22 mouse cellular contexts compared by ENCODE assay signal in the genomic region with DNA sequence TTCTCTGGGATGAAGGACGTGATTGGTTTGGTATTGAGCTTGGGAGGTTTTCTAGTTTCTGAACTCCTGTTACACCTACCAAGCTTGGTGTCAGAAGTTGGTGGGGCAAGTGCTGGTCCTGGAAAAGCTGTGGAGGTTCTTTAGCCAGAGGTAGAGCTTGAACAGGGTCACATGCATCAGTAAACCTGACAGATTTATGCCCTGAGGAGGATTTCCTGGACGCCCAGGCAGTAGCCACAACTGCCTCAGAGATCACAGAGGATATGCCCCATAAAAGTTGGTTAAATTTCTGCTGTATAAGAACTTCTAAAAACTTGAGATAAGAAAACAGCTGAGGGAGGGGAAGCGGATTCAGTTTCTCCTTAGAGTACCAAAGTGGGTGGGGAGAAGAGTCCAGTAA. TPM values are rescaled to one million over a fixed set of nuclear protein-coding genes. Genes with fewer than 3 reads are reported as not detected.
"Had no signal": no experiment of that assay in that cellular context is flagged by ENCODE, and none has a peak within 500 bp of the region (broad histone marks: within the 10 kb centered on the region; RNA-seq: fewer than 3 reads in every experiment).

No protein-coding gene starts in this region.

- DNase-seq: lung, adult 2 months; lung, postnatal 14 days; lung, postnatal 36 days; right cerebral cortex, postnatal 14 days; thymus, adult 18-20 months; thymus, postnatal 14 days; thymus, postnatal 36 days had no signal

- H3K27me3 ChIP-seq: lung, embryonic 15.5 days; megakaryocyte, embryonic 14.5 days; midbrain, embryonic 13.5 days; midbrain, embryonic 15.5 days; neural tube, embryonic 12.5 days had no signal

- H3K4me1 ChIP-seq: lung, embryonic 15.5 days; megakaryocyte, embryonic 14.5 days; midbrain, embryonic 13.5 days; midbrain, embryonic 15.5 days; neural tube, embryonic 12.5 days had no signal

- H3K36me3 ChIP-seq: lung, embryonic 15.5 days; midbrain, embryonic 13.5 days; midbrain, embryonic 15.5 days; neural tube, embryonic 12.5 days had no signal

- ATAC-seq: midbrain, embryonic 13.5 days had no signal

- H3K9ac ChIP-seq: lung, embryonic 15.5 days; midbrain, embryonic 13.5 days; midbrain, embryonic 15.5 days; neural tube, embryonic 12.5 days had no signal

- H3K4me3 ChIP-seq: lung, embryonic 15.5 days; megakaryocyte, embryonic 14.5 days; midbrain, embryonic 13.5 days; midbrain, embryonic 15.5 days; neural tube, embryonic 12.5 days had no signal

- H3K27ac ChIP-seq: lung, embryonic 15.5 days; macrophage; midbrain, embryonic 13.5 days; midbrain, embryonic 15.5 days; neural tube, embryonic 12.5 days had no signal

- H3K9me3 ChIP-seq: lung, embryonic 15.5 days; megakaryocyte, embryonic 14.5 days; midbrain, embryonic 13.5 days; midbrain, embryonic 15.5 days; neural tube, embryonic 12.5 days had no signal

- H3K4me2 ChIP-seq: lung, embryonic 15.5 days; midbrain, embryonic 11.5 days; midbrain, embryonic 13.5 days; midbrain, embryonic 15.5 days; neural tube, embryonic 12.5 days had no signal

RNA-seq across cellular contexts. Expression of gene 4931408C20Rik, which starts 1.9 kb away (rescaled TPM):
- total RNA-seq: megakaryocyte progenitor cell, adult 5-6 weeks; midbrain, postnatal 0 days; monocyte, adult 5-6 weeks; neutrophil, adult 5-6 weeks had no signal
- polyA plus RNA-seq: lung, adult 2 months; lung, embryonic 15.5 days; lung, postnatal 0 days; macrophage; midbrain, embryonic 11.5 days; midbrain, embryonic 13.5 days; midbrain, embryonic 15.5 days; midbrain, postnatal 0 days; neural tube, embryonic 12.5 days; neural tube, embryonic 14.5 days; stomach, embryonic 14.5 days; stomach, embryonic 16.5 days had no signal
